Mouse (Mus musculus) G1E-ER4 (cell line): ENCODE measurements around the gene 1700069L16Rik. TPM values are rescaled to one million over a fixed set of nuclear protein-coding genes. Genes with fewer than 3 reads are reported as not detected.

Source experiments
- GATA1 ChIP-seq: IDR thresholded peaks from one replicate; pipeline ENCODE4 v1.8.0; 2012; ENCODE audit warnings: low read length, inconsistent platforms
- polyA plus RNA-seq: library from polyadenylated mRNA; stranded (reverse); fragments of >175 nt; gene quantifications from 2 replicates; pipeline ENCODE4 v1.2.3, GENCODE M21; 2012

The 1700069L16Rik gene
- polyA plus RNA-seq, 1 experiment = not detected

DNA sequence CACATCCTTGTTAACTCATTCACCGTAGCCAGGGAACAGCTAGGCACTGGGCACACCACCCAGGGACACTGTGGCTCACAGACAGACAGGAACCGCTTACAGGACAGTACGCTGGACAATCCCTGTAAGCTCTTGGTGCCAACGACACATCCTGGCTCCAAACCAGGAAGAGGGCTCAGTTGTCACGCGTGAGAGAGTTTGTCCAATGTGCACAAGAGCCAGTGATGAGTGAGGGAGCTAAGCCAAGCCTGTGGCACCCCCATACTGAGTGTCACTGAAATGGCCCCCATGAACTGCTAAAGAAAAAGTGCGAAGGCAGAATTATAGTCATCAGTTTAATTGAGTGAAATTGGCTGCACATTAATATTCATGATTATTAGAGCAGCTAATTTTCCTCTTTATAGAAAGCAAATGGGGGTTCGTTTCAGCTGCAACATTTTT is 5.3 kb downstream of the 1700069L16Rik start:
- no peak for TF ChIP-seq GATA1

- TF ChIP-seq GATA1 = no peak
Observed at GRCm38 (mm10) chr5:113716581-113717388, 7.8 kb downstream of the 1700069L16Rik start.

- TF ChIP-seq GATA1 = no peak
Observed at GRCm38 (mm10) chr5:113712861-113713260, 11.7 kb downstream of the 1700069L16Rik start.

DNA sequence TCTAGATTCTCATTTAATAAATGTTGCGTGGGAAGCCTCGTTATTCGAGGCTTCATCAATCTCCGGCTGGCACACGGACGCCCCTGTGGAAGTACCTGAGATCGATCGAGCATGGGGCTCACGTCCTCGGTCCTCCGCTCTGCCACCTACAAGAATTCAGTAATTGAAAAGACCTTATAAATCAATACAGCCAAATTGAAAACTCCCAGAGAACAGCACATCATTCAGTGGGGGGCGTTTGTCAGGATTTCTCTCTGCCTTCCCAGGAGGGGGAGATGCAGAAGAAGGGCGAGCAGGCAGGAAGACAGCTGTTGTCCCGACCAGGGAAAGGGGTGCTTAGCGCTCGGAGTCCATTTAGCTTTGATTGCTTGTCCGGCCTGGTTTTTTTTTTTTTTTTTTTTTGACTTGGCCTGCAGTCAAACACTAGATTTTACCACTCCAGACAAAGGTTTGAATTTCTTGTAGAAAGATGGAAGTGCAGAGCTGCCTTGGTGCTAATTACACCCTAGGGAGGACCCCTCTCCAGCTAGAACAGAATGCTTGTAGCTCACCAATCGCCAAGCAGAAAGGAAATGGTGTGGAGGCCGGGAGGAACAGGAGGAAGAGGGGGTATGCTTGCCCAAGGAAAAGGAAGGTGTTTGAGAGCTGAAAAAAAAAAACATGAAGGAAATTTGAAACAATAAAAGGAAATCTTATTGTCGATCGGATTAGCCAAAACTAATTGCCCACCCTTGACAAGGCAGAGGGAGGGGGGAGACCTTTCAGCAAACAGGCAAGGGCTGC is 20.6 kb downstream of the 1700069L16Rik start:
- TF ChIP-seq GATA1 = no peak

- TF ChIP-seq GATA1 = no peak
Observed at GRCm38 (mm10) chr5:113700388-113701023, 24.1 kb downstream of the 1700069L16Rik start.

GRCm38 (mm10) chr5:113694415-113694814 is 30.2 kb downstream of the 1700069L16Rik start:
- TF ChIP-seq GATA1 = no peak

DNA sequence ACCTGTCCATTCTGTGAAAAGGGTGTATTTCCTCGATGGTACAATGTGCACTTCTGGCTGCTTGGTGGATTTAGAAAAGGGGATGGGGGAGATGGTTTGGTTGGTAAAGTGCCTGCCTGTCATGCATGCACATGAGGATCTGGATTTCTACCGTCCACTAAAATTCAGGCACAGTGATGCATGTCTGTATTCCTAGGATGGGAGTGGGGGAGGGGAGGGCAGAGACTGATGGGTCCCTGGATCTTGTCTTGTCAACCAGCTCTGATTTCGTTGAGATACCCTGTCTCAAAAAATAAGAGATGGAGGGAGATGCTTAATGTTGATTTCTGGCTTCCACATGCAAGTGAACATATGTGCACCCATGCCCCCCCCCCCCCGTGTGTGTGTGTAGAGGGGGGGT is 30.6 kb downstream of the 1700069L16Rik start:
- TF ChIP-seq GATA1 = no peak

DNA sequence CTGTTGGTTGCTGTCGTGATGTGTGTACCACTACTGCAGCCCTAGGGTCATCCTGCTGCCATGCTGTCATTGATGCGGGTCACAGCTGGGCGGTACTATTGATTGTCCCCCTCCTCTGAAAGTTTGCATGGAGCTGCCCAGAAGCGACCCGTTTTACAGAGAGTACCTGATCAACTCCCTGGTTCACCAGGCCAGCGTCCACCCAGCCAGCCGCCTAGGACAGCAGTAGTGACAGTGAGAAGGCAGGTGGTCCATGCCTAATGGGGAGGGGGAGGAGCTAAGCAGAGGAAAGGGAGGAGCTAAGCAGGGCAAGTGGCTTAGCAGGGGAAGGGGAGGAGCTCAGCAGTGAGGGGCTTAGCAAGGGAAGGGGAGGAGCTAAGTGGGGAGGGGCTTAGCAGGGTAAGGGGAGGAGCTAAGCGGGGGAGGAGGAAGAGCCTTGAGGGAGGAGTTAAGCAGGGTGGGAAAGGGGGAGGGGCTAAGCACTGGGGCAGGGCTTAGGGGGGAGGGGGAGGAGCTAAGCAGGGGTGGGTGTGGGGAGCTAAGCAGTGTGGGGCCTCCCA is 31.3 kb downstream of the 1700069L16Rik start:
- no peak for TF ChIP-seq GATA1

- no peak for TF ChIP-seq GATA1
Observed at GRCm38 (mm10) chr5:113690866-113691265, 33.7 kb downstream of the 1700069L16Rik start.

DNA sequence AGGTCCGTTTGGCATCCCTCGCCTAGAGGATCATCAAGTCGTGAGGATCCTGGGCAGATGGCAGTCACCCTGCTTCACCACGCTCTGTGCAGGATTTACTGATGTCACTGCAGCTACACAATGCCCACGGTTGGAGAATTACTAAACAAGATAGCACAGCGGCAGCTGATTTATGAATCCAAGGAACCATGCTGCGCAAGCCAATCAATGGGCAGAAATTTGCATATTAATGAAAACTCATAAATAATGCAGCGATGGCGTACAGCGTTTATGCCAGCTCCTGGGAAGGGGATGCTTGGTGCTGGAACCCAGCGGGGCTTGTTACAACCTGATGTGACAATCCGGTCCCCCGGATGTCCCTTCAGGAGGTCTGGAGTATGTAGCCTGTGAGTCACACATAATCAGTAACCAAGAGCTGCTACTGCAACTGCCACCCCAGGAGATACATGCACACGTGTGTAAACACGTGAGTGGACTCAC is 34.5 kb downstream of the 1700069L16Rik start:
- TF ChIP-seq GATA1 = no peak

DNA sequence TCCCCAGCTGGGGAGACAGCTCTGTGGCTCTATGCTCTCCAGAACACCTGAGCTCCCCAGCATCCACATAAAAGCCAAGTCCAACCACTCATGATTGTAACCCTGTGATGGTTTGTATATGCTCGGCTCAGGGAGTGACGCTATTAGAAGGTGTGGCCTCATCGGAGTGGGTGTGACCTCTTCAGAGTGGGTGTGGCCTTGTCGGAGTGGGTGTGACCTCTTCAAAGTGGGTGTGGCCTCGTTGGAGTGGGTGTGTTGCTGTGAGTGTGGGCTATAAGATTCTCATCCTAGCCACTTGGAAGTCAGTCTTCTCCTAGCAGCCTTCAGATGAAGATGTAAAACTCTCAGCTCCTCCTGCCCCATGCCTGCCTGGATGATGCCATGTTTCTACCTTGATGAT is 37.1 kb downstream of the 1700069L16Rik start:
- no peak for TF ChIP-seq GATA1

DNA sequence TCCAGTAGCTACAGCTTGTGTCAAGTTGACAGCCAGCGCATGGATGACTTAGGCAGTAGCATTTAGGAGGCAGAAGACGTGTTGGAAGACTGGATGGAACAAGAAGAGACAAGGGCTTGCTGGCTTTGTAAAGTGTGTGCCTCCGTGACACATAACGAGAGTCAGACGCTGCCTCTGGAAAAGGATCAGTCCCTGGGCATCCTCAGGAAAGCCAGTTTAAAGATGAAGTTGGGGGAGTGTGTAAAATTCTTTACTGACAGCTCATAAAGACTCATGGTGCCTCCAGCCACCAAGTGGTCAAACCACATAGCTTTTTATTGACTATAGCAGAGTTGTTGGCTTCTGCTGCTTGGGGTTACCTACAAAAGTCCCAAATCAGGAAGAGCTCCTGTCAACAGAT is 39.1 kb downstream of the 1700069L16Rik start:
- no peak for TF ChIP-seq GATA1

DNA sequence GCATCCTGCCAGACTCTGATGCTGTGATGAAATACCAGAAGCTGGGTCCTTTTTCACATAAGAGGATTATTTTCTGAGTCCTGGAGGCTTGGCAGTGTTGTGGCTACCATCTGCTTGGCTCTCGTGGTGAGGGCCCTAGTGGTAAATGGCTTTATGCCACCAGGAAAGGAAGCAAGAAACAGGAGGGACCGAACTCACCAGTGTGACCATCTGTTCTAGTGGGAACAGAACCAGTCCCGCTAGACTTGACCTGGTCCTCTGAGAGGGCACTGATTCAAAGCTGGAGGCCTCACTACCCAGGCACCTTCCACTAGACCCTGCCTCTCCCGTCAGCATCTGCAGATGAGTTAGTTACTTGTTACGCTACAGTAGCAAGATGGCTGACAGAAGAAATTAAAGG is 41.3 kb downstream of the 1700069L16Rik start:
- TF ChIP-seq GATA1 = no peak

DNA sequence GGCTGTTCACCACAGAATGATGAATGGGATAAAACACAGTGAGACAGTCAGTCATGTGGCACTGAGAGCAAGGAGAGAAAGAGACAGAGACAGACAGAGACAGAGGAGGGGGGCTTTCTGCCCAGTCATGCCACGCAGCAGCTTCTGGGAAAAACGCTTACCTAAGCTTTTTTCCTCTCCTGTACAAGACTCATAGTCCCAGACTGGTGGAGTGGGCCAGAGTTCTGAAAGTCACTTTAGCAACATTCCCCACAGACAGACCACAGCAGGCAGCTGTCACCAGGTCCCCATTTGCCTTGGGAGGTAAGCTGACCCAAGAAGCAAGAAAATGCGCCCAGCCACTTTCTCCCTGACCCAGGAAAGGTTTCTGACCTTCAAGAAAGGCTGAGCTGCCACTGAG is 42.1 kb downstream of the 1700069L16Rik start:
- no peak for TF ChIP-seq GATA1

GRCm38 (mm10) chr5:113681219-113681618 is 43.4 kb downstream of the 1700069L16Rik start:
- no peak for TF ChIP-seq GATA1

GRCm38 (mm10) chr5:113679509-113679908 is 45.1 kb downstream of the 1700069L16Rik start:
- no peak for TF ChIP-seq GATA1
